Mouse (Mus musculus) MEL (cell line): Measurements from ENCODE around the gene Actl6a.

Source experiments
- CHD1 ChIP-seq: IDR thresholded peaks from 2 replicates; pipeline ENCODE4 v1.6.1; 2012; ENCODE audit warnings: low read depth, mild to moderate bottlenecking, inconsistent platforms, low read length, improper control_type of control experiment
- CTCF ChIP-seq, 3 experiments: IDR thresholded peaks in 2 of 3; conservative IDR thresholded peaks in 1 of 3; 2 replicates each; pipeline ENCODE4 v1.5.1; 2011 to 2012; ENCODE audit warnings: low read length in 3 of 3, low read depth in 2 of 3, mild to moderate bottlenecking in 2 of 3, improper control_type of control experiment in 1 of 3, inconsistent platforms in 1 of 3, mixed read lengths in 1 of 3, moderate library complexity in 1 of 3; ENCODE audit not compliant: control insufficient read depth in 1 of 3, insufficient read depth in 1 of 3, poor library complexity in 1 of 3, severe bottlenecking in 1 of 3
- E2F4 ChIP-seq: IDR thresholded peaks from 2 replicates; pipeline ENCODE4 v1.6.1; 2011; ENCODE audit warnings: low read depth, low read length, improper control_type of control experiment, borderline replicate concordance
- HCFC1 ChIP-seq: IDR thresholded peaks from 2 replicates; pipeline ENCODE4 v1.6.1; 2012; ENCODE audit warnings: low read depth, mild to moderate bottlenecking, inconsistent platforms, low read length, improper control_type of control experiment, moderate library complexity
- POLR2A ChIP-seq, 2 experiments: IDR thresholded peaks; 2 replicates each; pipeline ENCODE4 v1.6.1; 2011 to 2012; ENCODE audit warnings: low read length in 2 of 2, mild to moderate bottlenecking in 2 of 2, control low read depth in 1 of 2, improper control_type of control experiment in 1 of 2, low read depth in 1 of 2, moderate library complexity in 1 of 2; ENCODE audit not compliant: control insufficient read depth in 1 of 2, insufficient read depth in 1 of 2, poor library complexity in 1 of 2
- POLR2AphosphoS2 ChIP-seq: IDR thresholded peaks from 2 replicates; pipeline ENCODE4 v1.6.1; 2011; ENCODE audit warnings: low read length, improper control_type of control experiment
- RCOR1 ChIP-seq: IDR thresholded peaks from 2 replicates; pipeline ENCODE4 v1.6.1; 2012; ENCODE audit warnings: low read depth, mild to moderate bottlenecking, inconsistent platforms, low read length, improper control_type of control experiment

DNA sequence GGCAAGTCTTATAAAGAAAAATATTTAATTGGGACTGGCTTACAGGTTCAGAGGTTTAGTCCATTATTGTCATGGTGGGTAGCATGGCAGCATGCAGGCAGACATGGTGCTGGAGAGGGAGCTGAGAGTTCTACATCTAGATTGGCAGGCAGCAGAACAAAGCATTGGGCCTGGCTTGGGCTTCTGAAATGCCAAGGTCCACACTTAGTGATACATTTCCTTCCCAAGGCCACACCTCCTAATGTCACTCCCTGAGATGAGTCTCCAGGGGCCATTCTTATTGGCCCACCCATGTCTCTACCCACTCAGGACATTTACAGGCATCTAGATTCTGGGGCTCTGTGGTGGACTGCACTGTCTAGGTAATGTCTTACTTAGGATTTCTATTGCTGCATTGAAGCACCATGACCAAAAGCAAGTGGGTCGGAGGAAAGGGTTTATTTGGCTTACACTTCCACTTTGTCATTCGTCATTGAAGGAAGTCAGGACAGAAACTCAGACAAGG lies 36.2 kb downstream of the Actl6a start:
- TF ChIP-seq CTCF (IDR thresholded peaks at IDR 0.05 in 2 of 3, conservative IDR thresholded peaks at IDR 0.05 in 1 of 3; ENCODE audit: control insufficient read depth in 1 of 3, insufficient read depth in 1 of 3, low read depth in 2 of 3, low read length in 3 of 3, poor library complexity in 1 of 3, severe bottlenecking in 1 of 3) (no peak), CHD1 (no peak), POLR2A (IDR thresholded peaks at IDR 0.05; ENCODE audit: control insufficient read depth in 1 of 2, insufficient read depth in 1 of 2, low read depth in 1 of 2, low read length in 2 of 2, poor library complexity in 1 of 2) (no peak), E2F4 (no peak), HCFC1 (no peak), RCOR1 (no peak), POLR2AphosphoS2 (no peak)
